Mouse (Mus musculus): ENCODE results near the gene Ipo9.

Ipo9 gene

GRCm38 (mm10) chr1:135429901-135430668, at the start of gene Ipo9:
Gene Ipo9 (minus strand): TSS chr1:135430499.
- CTCF ChIA-PET: interaction anchor here (0.7 kb wide), 1 partner anchor 36 kb away, joined by 4 read pairs; no protein-coding TSS in a partner anchor

GRCm38 (mm10) chr1:135475571-135475895, 45.2 kb upstream of the Ipo9 start:
- CTCF ChIA-PET: no interaction called here

DNA sequence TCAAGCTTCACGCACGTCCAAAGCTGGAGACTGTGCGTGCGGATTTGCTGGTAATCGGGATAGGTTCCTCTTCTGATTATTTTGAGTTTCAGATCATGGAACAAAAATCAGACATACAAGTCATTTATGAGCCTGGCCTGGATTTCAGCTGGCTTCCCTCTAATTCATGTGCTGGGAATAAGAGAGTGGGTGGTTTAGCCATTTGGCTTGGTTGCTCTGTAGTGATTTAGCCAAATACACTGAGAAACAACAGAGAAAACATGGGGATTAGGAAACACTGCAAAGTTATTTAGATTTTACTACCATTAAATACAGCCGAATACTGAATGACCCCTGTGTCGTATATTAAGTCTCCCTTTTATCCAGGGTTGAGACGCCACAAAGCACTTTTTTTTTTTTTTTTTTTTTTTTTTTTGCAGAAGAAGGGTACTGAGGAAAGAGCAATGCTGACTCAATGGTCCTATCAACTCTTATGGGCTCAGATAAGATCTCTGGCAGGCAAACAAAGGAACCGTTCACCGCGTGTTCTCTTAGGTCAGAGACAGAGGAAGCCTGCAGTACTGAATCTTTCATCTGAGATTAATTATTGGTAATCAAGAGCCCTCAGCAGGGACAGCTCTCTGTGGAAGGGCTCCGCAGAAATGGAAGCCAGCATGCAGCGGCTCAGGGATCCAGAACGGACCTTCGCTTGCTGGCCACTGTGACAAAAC, 44.7 kb upstream of the Ipo9 start:
- CTCF ChIA-PET: no interaction called here

DNA sequence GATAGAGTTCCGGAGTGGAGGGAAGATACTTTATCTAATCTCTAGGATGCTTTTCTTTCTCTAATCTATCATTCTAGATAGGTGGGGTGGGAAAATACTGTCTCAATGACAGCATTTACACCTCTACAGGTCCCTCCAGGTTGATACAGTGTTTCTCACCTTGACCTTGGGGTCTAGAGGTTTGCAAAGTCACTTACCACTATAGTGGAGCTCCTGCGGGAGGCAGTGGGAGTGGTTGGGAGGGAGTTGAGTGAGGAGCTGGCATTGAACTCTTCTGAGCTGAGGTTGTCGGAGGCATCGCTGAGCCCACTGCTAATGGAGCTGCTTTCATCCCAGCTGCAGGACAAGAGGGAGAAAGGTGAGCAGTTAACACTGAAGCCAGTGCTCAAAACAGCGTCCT, 42.2 kb upstream of the Ipo9 start:
- CTCF ChIA-PET: no interaction called here

GRCm38 (mm10) chr1:135471742-135472141, 41.4 kb upstream of the Ipo9 start:
- CTCF ChIA-PET: no interaction called here

- CTCF ChIA-PET: no interaction called here
Observed at GRCm38 (mm10) chr1:135470546-135470945, 40.2 kb upstream of the Ipo9 start.

DNA sequence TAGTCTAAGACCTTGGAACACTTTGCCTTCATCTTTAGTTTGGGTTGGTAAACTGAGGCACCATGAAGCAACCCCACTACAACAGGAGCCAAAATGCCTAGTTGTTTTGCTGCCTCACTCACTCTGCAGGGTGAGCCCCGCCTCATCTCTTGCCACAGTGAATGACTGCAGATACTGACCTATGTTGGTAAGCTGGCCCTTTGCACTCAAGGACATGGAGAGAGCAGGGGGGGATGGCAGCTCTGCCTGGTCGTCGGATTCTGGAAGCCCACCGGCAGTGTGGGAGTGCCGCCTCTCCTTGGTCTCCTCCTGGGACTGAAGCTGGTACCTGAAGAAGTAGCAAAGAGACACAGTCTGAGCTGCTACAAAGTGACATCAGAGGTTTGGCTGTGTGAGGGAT, 37.2 kb upstream of the Ipo9 start:
- CTCF ChIA-PET: no interaction called here

DNA sequence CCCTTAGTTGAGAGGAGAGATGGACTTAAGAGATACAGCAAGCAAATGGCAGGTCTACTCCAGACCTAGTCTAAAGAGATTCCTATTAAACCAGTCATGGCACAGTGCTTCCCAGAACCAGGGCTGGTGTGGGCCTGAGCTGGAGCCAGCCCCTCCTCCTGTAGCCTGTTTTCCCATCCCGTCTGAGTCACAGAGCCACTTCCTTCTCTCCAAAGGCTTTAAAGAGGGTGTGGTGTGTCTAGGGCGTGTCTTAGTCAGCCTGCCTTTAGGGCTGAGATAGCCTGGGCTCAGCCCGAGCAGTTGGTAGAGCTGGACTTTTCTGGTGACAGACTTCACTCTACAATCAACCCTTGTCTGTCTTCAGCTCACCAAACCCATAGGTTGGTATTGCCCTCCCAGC, 36.6 kb upstream of the Ipo9 start:
- CTCF ChIA-PET: no interaction called here

DNA sequence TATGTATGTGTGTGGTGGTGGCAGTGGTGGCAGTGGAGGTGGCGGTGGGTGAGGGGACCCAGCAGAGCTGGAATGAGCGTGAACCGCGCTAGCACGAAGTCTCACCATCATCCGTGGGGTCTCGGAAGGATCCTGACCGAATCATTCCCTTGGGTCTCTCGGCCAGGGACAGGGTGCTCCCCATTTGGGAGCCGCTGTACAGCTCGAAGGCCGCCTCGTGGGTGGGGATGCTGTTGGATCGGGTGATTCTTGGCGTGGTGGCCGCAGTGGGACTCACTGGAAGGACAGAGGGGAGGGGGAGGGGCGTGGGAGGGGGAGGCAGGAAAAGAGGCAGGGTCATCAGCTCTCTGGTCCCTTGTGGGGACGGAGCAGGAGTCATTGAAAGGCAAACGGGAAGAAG, 35.4 kb upstream of the Ipo9 start:
- CTCF ChIA-PET: no interaction called here

DNA sequence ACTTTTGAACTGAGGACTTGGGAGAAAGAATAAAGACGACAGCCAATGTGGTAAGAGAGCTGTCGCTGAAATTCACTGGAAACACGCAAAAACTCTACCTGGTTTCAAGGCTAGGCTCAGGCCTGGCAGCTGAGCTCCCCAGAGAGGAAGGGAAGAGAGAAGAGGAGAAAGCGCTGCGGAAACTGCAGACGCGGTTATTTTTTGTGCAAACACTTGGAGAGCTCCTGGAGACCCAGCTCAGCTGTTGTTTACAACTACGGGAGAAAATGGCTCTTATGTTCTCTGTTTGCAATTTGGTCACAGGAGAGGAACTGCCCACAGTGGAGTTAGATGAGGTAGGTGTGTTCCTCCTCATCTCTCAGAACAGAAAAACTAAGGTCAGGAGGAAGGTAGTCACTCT, 32.4 kb upstream of the Ipo9 start:
- CTCF ChIA-PET: no interaction called here

GRCm38 (mm10) chr1:135462304-135462703, 32.0 kb upstream of the Ipo9 start:
- CTCF ChIA-PET: no interaction called here

- CTCF ChIA-PET: no interaction called here
Observed at GRCm38 (mm10) chr1:135461097-135461730, 30.9 kb upstream of the Ipo9 start.

DNA sequence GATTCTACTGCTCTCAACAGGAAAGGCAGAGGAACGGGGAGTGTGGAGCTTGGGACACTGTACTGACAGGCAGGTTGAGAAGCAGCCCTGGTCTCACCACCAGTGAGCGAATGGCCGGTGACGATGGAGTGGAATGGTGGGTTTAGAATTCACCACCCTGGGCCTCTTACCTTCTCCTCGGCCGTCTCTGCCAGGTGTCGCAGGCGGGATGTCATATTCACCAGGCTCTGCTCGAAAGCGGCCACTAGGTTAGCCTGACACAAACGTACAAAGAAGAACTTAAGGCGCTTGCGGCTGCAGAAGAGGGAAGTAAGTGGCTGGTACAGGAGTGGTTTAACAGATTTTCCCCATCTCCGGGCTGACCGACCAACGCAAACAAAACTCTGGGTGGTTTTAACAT, 30.2 kb upstream of the Ipo9 start:
- CTCF ChIA-PET: no interaction called here

- CTCF ChIA-PET: no interaction called here
Observed at GRCm38 (mm10) chr1:135457860-135458259, 27.6 kb upstream of the Ipo9 start.

DNA sequence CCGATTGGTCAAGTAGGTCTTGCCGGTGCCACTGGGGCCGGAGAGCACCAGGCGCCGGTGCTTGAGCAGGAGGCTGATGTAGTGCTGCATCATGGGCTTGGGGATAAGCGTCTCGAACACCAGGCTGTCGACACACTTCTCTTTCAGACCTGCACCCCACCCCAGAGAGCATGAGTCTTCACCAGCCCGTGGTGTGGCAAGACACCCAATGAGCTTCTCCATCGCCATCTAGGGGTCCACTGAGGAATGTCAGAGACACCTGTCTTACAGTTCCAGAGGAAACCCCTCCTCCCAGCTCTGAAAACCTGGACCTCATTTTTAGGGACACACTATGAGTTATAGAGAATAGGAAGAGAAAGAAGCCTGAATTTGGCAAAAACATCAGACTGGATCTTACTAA, 22.0 kb upstream of the Ipo9 start:
- CTCF ChIA-PET: no interaction called here

DNA sequence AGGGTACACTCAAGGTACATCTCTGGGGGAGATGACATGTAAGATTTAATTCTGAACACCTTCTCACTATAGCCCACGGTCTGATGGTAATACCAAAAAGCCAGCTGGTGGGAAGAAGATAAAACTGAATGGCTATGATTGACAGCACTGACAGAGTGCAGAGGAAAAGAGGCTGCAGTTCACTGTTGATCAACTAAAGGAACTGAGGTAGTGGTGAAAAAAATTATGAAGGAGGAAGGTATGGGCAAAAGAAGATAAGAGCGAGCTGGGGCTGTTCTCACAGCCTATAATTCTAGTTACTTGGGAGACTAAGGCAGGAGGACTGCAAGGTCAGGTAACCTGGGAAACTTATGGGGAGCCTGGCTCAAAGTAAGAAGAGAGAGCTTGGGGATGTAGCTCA, 21.1 kb upstream of the Ipo9 start:
- CTCF ChIA-PET: no interaction called here

DNA sequence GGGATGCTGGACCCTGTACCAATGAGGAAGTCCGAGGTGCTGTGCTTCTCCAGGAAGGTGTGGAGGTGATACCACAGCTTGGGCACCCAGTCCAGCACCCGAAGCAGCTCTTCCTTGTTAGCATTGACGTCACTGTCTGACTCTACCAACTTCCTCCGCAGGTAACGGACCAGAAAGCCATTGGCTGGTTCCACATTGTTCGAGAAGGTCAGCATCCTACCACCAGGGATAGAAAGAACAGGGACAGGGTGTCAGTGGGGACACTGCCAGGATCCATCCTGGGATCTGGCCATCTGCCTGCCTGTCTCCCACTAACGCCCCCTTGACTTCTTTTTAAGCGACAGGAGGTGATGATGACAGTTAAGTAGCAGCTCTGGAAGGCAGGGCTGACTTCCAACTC, 19.6 kb upstream of the Ipo9 start:
- CTCF ChIA-PET: no interaction called here

GRCm38 (mm10) chr1:135448940-135449339, 18.6 kb upstream of the Ipo9 start:
- CTCF ChIA-PET: no interaction called here

GRCm38 (mm10) chr1:135443506-135443905, 13.2 kb upstream of the Ipo9 start:
- CTCF ChIA-PET: no interaction called here

- CTCF ChIA-PET: no interaction called here
Observed at GRCm38 (mm10) chr1:135441861-135442260, 11.6 kb upstream of the Ipo9 start.

GRCm38 (mm10) chr1:135440986-135441385, 10.7 kb upstream of the Ipo9 start:
- CTCF ChIA-PET: no interaction called here

DNA sequence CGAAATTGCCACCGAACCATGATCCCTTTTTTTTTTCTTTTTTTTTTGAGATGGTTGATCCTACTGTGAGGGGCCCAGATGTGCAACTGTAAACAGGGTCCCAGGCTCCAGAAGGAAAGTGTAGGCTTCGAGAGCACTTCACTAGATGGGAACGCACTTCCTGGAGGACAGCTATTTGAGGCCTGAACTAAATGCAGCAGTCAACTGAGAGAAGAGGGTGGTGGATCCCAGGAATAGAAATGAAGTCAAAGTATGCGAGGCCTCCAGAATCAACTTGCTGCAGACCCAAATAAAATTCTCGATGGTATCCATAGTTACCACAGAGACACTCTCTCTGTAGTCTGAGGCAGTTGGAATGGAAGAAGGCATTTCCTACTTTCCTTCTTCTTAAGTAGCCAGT, 8.5 kb upstream of the Ipo9 start:
- CTCF ChIA-PET: no interaction called here

DNA sequence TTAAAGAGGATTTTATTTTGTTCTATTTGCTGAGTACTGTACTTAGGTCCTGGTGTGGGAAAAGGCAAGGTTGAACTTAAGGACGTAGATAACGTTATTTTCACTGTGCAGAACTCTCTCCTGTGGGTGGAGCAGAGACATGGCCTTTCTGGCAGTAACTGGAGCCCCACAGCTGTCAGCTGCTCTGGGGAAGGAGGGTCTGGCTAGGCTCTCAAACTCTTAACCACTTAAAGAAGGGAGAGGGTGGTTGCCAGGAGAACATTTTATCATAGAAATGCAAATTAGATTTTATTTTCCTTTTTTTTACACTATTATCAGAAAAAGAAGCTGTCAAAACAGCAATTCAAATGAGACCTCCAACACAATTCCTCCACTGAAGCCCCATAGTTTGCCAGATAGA, 5.5 kb upstream of the Ipo9 start:
- CTCF ChIA-PET: no interaction called here

- CTCF ChIA-PET: interaction anchor here (0.7 kb wide), 1 partner anchor 37 kb away, joined by 4 read pairs; no protein-coding TSS in a partner anchor
Observed at GRCm38 (mm10) chr1:135430669-135431017, 344 bp upstream of the Ipo9 start.
